ENCODE assay signal across 32 mouse cellular contexts in the genomic region with DNA sequence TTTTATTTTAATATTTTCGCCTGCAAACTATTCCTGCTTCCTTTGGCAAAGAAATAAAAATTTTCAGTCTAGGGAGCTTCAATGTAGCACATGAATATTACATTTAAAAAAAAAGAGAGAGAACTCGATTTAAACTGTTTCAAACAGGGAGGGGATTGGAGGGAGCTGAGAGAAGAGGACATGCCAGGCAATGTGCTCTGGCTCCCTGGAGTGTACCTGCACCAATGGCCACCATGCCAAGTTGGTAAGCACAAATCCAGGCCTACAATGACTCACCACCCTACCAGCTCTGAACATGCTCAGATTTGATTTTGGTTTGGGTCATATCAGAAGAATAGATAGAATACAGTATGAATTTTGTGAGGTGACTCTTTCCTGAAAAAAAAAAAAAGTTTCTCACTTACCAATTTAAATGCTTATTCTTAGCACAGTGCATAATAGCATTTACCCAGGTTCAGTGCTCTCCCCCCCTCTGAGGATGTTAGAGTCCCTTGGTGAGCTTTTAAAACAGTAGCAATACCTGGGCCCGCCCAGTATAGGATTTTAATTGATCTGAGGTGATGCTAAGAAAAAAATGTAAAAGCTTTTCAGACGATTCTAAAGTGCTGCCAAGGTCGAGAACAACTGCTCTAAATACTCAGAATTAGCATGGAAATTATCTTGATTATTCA.
A peak's percentile ranks its signal among the peaks of the same experiment; 100 is the strongest.
DNase-seq lines count a peak whose midpoint lies in the region; ATAC-seq and TF ChIP-seq lines count a peak whose summit lies in the region.
"Had no signal": no experiment of that assay in that cellular context is flagged by ENCODE, and none has a peak within 500 bp of the region (broad histone marks: within the 10 kb centered on the region; RNA-seq: fewer than 3 reads in every experiment).

No protein-coding gene starts in this region.

- no peak for TF ChIP-seq EP300 in liver, postnatal 0 days (IDR thresholded peaks at IDR 0.05; ENCODE audit: low read depth)

- no peaks in the 10 kb centered on the region for H3K27me3 ChIP-seq in limb, embryonic 12.5 days
- H3K27me3 ChIP-seq in limb, embryonic 10.5 days (ENCODE audit: low read depth, poor library complexity, severe bottlenecking) = no peaks in the 10 kb centered on the region
- 0 out of 2 replicates have a peak, but pooled peaks cover 10% of the 10 kb centered on the region for H3K27me3 ChIP-seq in forebrain, embryonic 10.5 days (ENCODE audit: poor library complexity, severe bottlenecking)
- no peaks in the 10 kb centered on the region for H3K27me3 ChIP-seq in forebrain, embryonic 13.5 days
- no peaks in the 10 kb centered on the region for H3K27me3 ChIP-seq in limb, embryonic 13.5 days
- no peaks in the 10 kb centered on the region for H3K27me3 ChIP-seq in liver, postnatal 0 days (ENCODE audit: insufficient read depth, low read length)
- H3K27me3 ChIP-seq: CH12.LX; heart, embryonic 12.5 days; megakaryocyte, embryonic 14.5 days; midbrain, embryonic 15.5 days had no signal

- no peaks in the 10 kb centered on the region for H3K36me3 ChIP-seq in limb, embryonic 12.5 days
- no peaks in the 10 kb centered on the region for H3K36me3 ChIP-seq in limb, embryonic 10.5 days
- no peaks in the 10 kb centered on the region for H3K36me3 ChIP-seq in forebrain, embryonic 10.5 days (replicated peaks)
- no peaks in the 10 kb centered on the region for H3K36me3 ChIP-seq in forebrain, embryonic 13.5 days (ENCODE audit: poor library complexity, severe bottlenecking)
- no peaks in the 10 kb centered on the region for H3K36me3 ChIP-seq in limb, embryonic 13.5 days
- H3K36me3 ChIP-seq in liver, postnatal 0 days (replicated peaks; ENCODE audit: insufficient read depth, low read length) = no peaks in the 10 kb centered on the region
- H3K36me3 ChIP-seq: heart, embryonic 12.5 days; midbrain, embryonic 15.5 days had no signal

- no peak overlapping the region for H3K4me3 ChIP-seq in limb, embryonic 12.5 days (replicated peaks)
- H3K4me3 ChIP-seq in limb, embryonic 10.5 days = no peak overlapping the region
- no peak overlapping the region for H3K4me3 ChIP-seq in forebrain, embryonic 10.5 days
- no peak overlapping the region for H3K4me3 ChIP-seq in forebrain, embryonic 13.5 days
- H3K4me3 ChIP-seq in limb, embryonic 13.5 days = no peak overlapping the region
- H3K4me3 ChIP-seq in liver, postnatal 0 days (ENCODE audit: low read depth, low read length) = no peak overlapping the region
- H3K4me3 ChIP-seq: gastrocnemius, adult 2 months; heart, adult 2 months; heart, embryonic 12.5 days; layer of hippocampus, adult 2 months; megakaryocyte, embryonic 14.5 days; midbrain, embryonic 15.5 days had no signal

- H3K4me2 ChIP-seq in limb, embryonic 12.5 days = no peak overlapping the region
- no peak overlapping the region for H3K4me2 ChIP-seq in forebrain, embryonic 13.5 days
- H3K4me2 ChIP-seq in limb, embryonic 13.5 days (replicated peaks) = no peak overlapping the region
- H3K4me2 ChIP-seq in liver, postnatal 0 days (ENCODE audit: low read depth, low read length) = no peak overlapping the region
- H3K4me2 ChIP-seq: heart, embryonic 12.5 days; hindbrain, embryonic 14.5 days; liver, embryonic 11.5 days; midbrain, embryonic 15.5 days had no signal

- TF ChIP-seq CTCF in liver, postnatal 0 days (IDR thresholded peaks at IDR 0.05; ENCODE audit: low read depth) = no peak

- H3K9ac ChIP-seq in limb, embryonic 12.5 days (replicated peaks) = no peak overlapping the region
- H3K9ac ChIP-seq in forebrain, embryonic 13.5 days = no peak overlapping the region
- H3K9ac ChIP-seq in limb, embryonic 13.5 days = no peak overlapping the region
- H3K9ac ChIP-seq in liver, postnatal 0 days (replicated peaks) = no peak overlapping the region
- H3K9ac ChIP-seq: heart, embryonic 12.5 days; hindbrain, embryonic 14.5 days; midbrain, embryonic 15.5 days had no signal

- H3K4me1 ChIP-seq in limb, embryonic 12.5 days (replicated peaks) = peaks cover 12% of the 10 kb centered on the region
- peaks cover 15% of the 10 kb centered on the region for H3K4me1 ChIP-seq in limb, embryonic 10.5 days
- peaks cover 31% of the 10 kb centered on the region for H3K4me1 ChIP-seq in forebrain, embryonic 10.5 days
- peaks cover 19% of the 10 kb centered on the region for H3K4me1 ChIP-seq in forebrain, embryonic 13.5 days
- peaks cover 18% of the 10 kb centered on the region for H3K4me1 ChIP-seq in limb, embryonic 13.5 days
- H3K4me1 ChIP-seq in liver, postnatal 0 days (ENCODE audit: insufficient read depth) = no peaks in the 10 kb centered on the region
- H3K4me1 ChIP-seq: heart, embryonic 12.5 days; megakaryocyte, embryonic 14.5 days had no signal

- H3K27ac ChIP-seq in limb, embryonic 12.5 days = peak overlapping the region; percentile 70
- H3K27ac ChIP-seq in limb, embryonic 10.5 days = no peak overlapping the region
- H3K27ac ChIP-seq in forebrain, embryonic 10.5 days = peak overlapping the region; percentile 58; the same call in 1 of the 2 replicates
- H3K27ac ChIP-seq in forebrain, embryonic 13.5 days = no peak overlapping the region
- peak overlapping the region; percentile 77 for H3K27ac ChIP-seq in limb, embryonic 13.5 days
- no peak overlapping the region for H3K27ac ChIP-seq in liver, postnatal 0 days (ENCODE audit: low read depth)
- H3K27ac ChIP-seq: gastrocnemius, adult 2 months; heart, adult 2 months; hindbrain, embryonic 14.5 days; layer of hippocampus, adult 2 months; midbrain, embryonic 15.5 days; stomach, postnatal 0 days had no signal

- DNase-seq in limb, embryonic 10.5 days (ENCODE audit: low spot score) = no peak
- peak; percentile 21 for DNase-seq in forebrain, embryonic 10.5 days (ENCODE audit: extremely low spot score, low spot score)
- DNase-seq in urinary bladder, adult 18-20 months (ENCODE audit: low spot score in 2 of 2) = no peak
- DNase-seq in liver, postnatal 0 days = no peak
- DNase-seq in layer of hippocampus, adult 9-10 months (ENCODE audit: low spot score) = no peak
- DNase-seq: adrenal gland, adult 8-10 months; B cell, adult 2 months; cerebellum, adult 8-10 months; cerebellum, postnatal 25 days; gastrocnemius, adult 2 months; heart, adult 2 months; heart, postnatal 4 days; kidney, adult 11 months; kidney, postnatal 25 days; lung, postnatal 4 days; right cerebral cortex, postnatal 25 days; spleen, adult 18-20 months; thymus, adult 18-20 months; thymus, postnatal 25 days had no signal

- ATAC-seq in limb, embryonic 12.5 days (ENCODE audit: insufficient number of reproducible peaks, insufficient read depth, low FRiP score, low TSS enrichment, low read depth) = peak; percentile 40; the same call in 1 of the 2 replicates
- ATAC-seq in forebrain, embryonic 13.5 days = peak; percentile 79
- ATAC-seq in limb, embryonic 13.5 days (ENCODE audit: low FRiP score, low read depth) = peak; percentile 62; the same call in 1 of the 2 replicates
- ATAC-seq in liver, postnatal 0 days = no peak
- ATAC-seq: inflammation-experienced regulatory T-cells, adult 6 months; lung, postnatal 0 days had no signal

- H3K9me3 ChIP-seq in limb, embryonic 12.5 days = no peaks in the 10 kb centered on the region
- no peaks in the 10 kb centered on the region for H3K9me3 ChIP-seq in limb, embryonic 10.5 days (replicated peaks)
- no peaks in the 10 kb centered on the region for H3K9me3 ChIP-seq in forebrain, embryonic 10.5 days
- no peaks in the 10 kb centered on the region for H3K9me3 ChIP-seq in forebrain, embryonic 13.5 days (replicated peaks)
- no peaks in the 10 kb centered on the region for H3K9me3 ChIP-seq in limb, embryonic 13.5 days
- H3K9me3 ChIP-seq in liver, postnatal 0 days (ENCODE audit: low read length) = no peaks in the 10 kb centered on the region
- H3K9me3 ChIP-seq: heart, embryonic 12.5 days; midbrain, embryonic 15.5 days had no signal

- 38% methylated on average over 5 of the region's 5 CpGs for WGBS in limb, embryonic 12.5 days
- 48% methylated on average over 5 of the region's 5 CpGs for WGBS in limb, embryonic 10.5 days
- WGBS in forebrain, embryonic 10.5 days = 17% methylated on average over 5 of the region's 5 CpGs
- 3% methylated on average over 5 of the region's 5 CpGs for WGBS in forebrain, embryonic 13.5 days
- 31% methylated on average over 5 of the region's 5 CpGs for WGBS in limb, embryonic 13.5 days
- WGBS in liver, postnatal 0 days (ENCODE audit: insufficient replicate concordance) = 46% methylated on average over 5 of the region's 5 CpGs

Comparison
In these comparisons a context has a peak if more than half of its experiments do, and no peak if none do; other contexts are left out.
1. H3K27ac ChIP-seq: peak in limb, embryonic 12.5 days (single experiment), forebrain, embryonic 10.5 days (single experiment) and limb, embryonic 13.5 days (single experiment); none in limb, embryonic 10.5 days (single experiment), forebrain, embryonic 13.5 days (single experiment) and liver, postnatal 0 days (single experiment).